Mouse (Mus musculus) megakaryocyte, embryonic 14.5 days (primary cell): ENCODE data around the gene Pde1b. TPM values are rescaled to one million over a fixed set of nuclear protein-coding genes. Genes with fewer than 3 reads are reported as not detected.
A peak's percentile ranks its signal among the peaks of the same experiment; 100 is the strongest.

ENCODE experiments used
- H3K27me3 ChIP-seq: replicated peaks from 2 replicates; pipeline ENCODE3; 2012; ENCODE audit warnings: inconsistent platforms
- H3K36me3 ChIP-seq: replicated peaks from 2 replicates; pipeline ENCODE3; 2012; ENCODE audit warnings: low read length, inconsistent platforms, mixed read lengths
- H3K4me1 ChIP-seq: 2 replicates; pipeline ENCODE4 v1.6.1; 2012; ENCODE audit warnings: inconsistent platforms
- H3K4me3 ChIP-seq: replicated peaks from 2 replicates; pipeline ENCODE3; 2012; ENCODE audit warnings: moderate library complexity, mild to moderate bottlenecking, inconsistent platforms
- H3K9me3 ChIP-seq: 2 replicates; pipeline ENCODE4 v1.6.1; 2012; ENCODE audit warnings: inconsistent platforms
- FLI1 ChIP-seq: IDR thresholded peaks from 2 replicates; pipeline ENCODE4 v1.6.1; 2012; ENCODE audit warnings: low read length, inconsistent platforms, mixed read lengths
- GATA1 ChIP-seq: IDR thresholded peaks from 3 replicates; pipeline ENCODE4 v1.6.1; 2012; ENCODE audit warnings: mixed read lengths, low read length, inconsistent platforms, borderline replicate concordance
- polyA plus RNA-seq: library from polyadenylated mRNA; stranded (reverse); fragments of >175 nt; gene quantifications from 2 replicates; pipeline ENCODE4 v1.2.3, GENCODE M21; 2012; ENCODE audit warnings: low replicate concordance; ENCODE audit not compliant: insufficient read depth

Pde1b gene
- polyA plus RNA-seq, 1 experiment, result 6.1 TPM

- H3K4me1 ChIP-seq, result peaks cover 32% of the 10 kb centered on the region
- TF ChIP-seq GATA1 (no peak), FLI1 (no peak)
- H3K36me3 ChIP-seq, result peaks cover 44% of the 10 kb centered on the region
- H3K9me3 ChIP-seq, result no peaks in the 10 kb centered on the region
- H3K4me3 ChIP-seq, result peak overlapping the region; percentile 89
- H3K27me3 ChIP-seq, result peaks cover 25% of the 10 kb centered on the region
Measured at GRCm38 (mm10) chr15:103503251-103503600, 392 bp downstream of the Pde1b start.

GRCm38 (mm10) chr15:103503660-103504059 is 826 bp downstream of the Pde1b start:
- H3K4me1 ChIP-seq, result peaks cover 32% of the 10 kb centered on the region
- H3K36me3 ChIP-seq, result peaks cover 41% of the 10 kb centered on the region
- H3K27me3 ChIP-seq, result peaks cover 25% of the 10 kb centered on the region
- H3K9me3 ChIP-seq, result no peaks in the 10 kb centered on the region
- H3K4me3 ChIP-seq, result peak overlapping the region; percentile 44
- TF ChIP-seq FLI1, result no peak
- TF ChIP-seq GATA1, result no peak

- H3K9me3 ChIP-seq, result no peaks in the 10 kb centered on the region
- H3K4me3 ChIP-seq, result no peak overlapping the region
- peaks cover 14% of the 10 kb centered on the region for H3K27me3 ChIP-seq
- peaks cover 29% of the 10 kb centered on the region for H3K36me3 ChIP-seq
- TF ChIP-seq GATA1 (no peak), FLI1 (no peak)
- peaks cover 8% of the 10 kb centered on the region for H3K4me1 ChIP-seq
Measured at GRCm38 (mm10) chr15:103509317-103509716, 6.5 kb downstream of the Pde1b start.

- TF ChIP-seq FLI1, result no peak
- no peak for TF ChIP-seq GATA1
- H3K36me3 ChIP-seq, result peaks cover 31% of the 10 kb centered on the region
Measured at GRCm38 (mm10) chr15:103511652-103512051, 8.8 kb downstream of the Pde1b start.

GRCm38 (mm10) chr15:103513621-103514031 is 10.8 kb downstream of the Pde1b start:
- H3K4me3 ChIP-seq, result no peak overlapping the region
- H3K36me3 ChIP-seq, result peaks cover 25% of the 10 kb centered on the region
- no peaks in the 10 kb centered on the region for H3K9me3 ChIP-seq
- H3K27me3 ChIP-seq, result peaks cover 9% of the 10 kb centered on the region
- TF ChIP-seq GATA1 (no peak), FLI1 (no peak)
- peaks cover 16% of the 10 kb centered on the region for H3K4me1 ChIP-seq

More at GRCm38 (mm10) chr15:103511652-103512051, 8.8 kb downstream of the Pde1b start:
- peaks cover 8% of the 10 kb centered on the region for H3K27me3 ChIP-seq
- peaks cover 16% of the 10 kb centered on the region for H3K4me1 ChIP-seq
- no peak overlapping the region for H3K4me3 ChIP-seq
- H3K9me3 ChIP-seq, result no peaks in the 10 kb centered on the region

- Histone ChIP-seq H3K9me3 (no peaks in the 10 kb centered on the region), H3K4me1 (peaks cover 16% of the 10 kb centered on the region), H3K36me3 (peaks cover 21% of the 10 kb centered on the region), H3K27me3 (peaks cover 10% of the 10 kb centered on the region), H3K4me3 (no peak overlapping the region)
- TF ChIP-seq GATA1 (no peak), FLI1 (no peak)
Measured at GRCm38 (mm10) chr15:103514119-103514518, 11.3 kb downstream of the Pde1b start.

GRCm38 (mm10) chr15:103514914-103515313 is 12.1 kb downstream of the Pde1b start:
- no peaks in the 10 kb centered on the region for H3K9me3 ChIP-seq
- peaks cover 16% of the 10 kb centered on the region for H3K4me1 ChIP-seq
- no peak overlapping the region for H3K4me3 ChIP-seq
- H3K36me3 ChIP-seq, result peaks cover 21% of the 10 kb centered on the region
- H3K27me3 ChIP-seq, result peaks cover 8% of the 10 kb centered on the region
- TF ChIP-seq GATA1, result no peak
- no peak for TF ChIP-seq FLI1

GRCm38 (mm10) chr15:103518600-103519385 is 16.0 kb downstream of the Pde1b start:
- no peak overlapping the region for H3K4me3 ChIP-seq
- peaks cover 12% of the 10 kb centered on the region for H3K4me1 ChIP-seq
- TF ChIP-seq FLI1 (no peak), GATA1 (no peak)

GRCm38 (mm10) chr15:103519386-103520378 is 16.8 kb downstream of the Pde1b start:
- H3K4me1 ChIP-seq, result peaks cover 7% of the 10 kb centered on the region
- H3K36me3 ChIP-seq, result peaks cover 56% of the 10 kb centered on the region
- no peaks in the 10 kb centered on the region for H3K9me3 ChIP-seq
- no peak overlapping the region for H3K4me3 ChIP-seq
- no peak for TF ChIP-seq FLI1
- TF ChIP-seq GATA1, result no peak
- peaks cover 3% of the 10 kb centered on the region for H3K27me3 ChIP-seq

More at GRCm38 (mm10) chr15:103518600-103519385, 16.0 kb downstream of the Pde1b start:
- H3K9me3 ChIP-seq, result no peaks in the 10 kb centered on the region
- H3K36me3 ChIP-seq, result peaks cover 47% of the 10 kb centered on the region
- H3K27me3 ChIP-seq, result peaks cover 3% of the 10 kb centered on the region

- TF ChIP-seq GATA1, result no peak
- no peak for TF ChIP-seq FLI1
- peaks cover 80% of the 10 kb centered on the region for H3K36me3 ChIP-seq
- no peak overlapping the region for H3K4me3 ChIP-seq
- H3K27me3 ChIP-seq, result peaks cover 2% of the 10 kb centered on the region
- no peaks in the 10 kb centered on the region for H3K4me1 ChIP-seq
- H3K9me3 ChIP-seq, result no peaks in the 10 kb centered on the region
Measured at GRCm38 (mm10) chr15:103522458-103523099, 19.7 kb downstream of the Pde1b start.
